Mouse (Mus musculus) C2C12 (cell line): ENCODE results near the gene Paqr5.

Source experiments
- CTCF ChIP-seq: IDR thresholded peaks from one replicate; pipeline ENCODE4 v1.5.1; 2011; ENCODE audit not compliant: control insufficient read depth, insufficient read depth, insufficient read length
- MAX ChIP-seq: IDR thresholded peaks from one replicate; pipeline ENCODE4 v1.6.1; 2011; ENCODE audit warnings: mild to moderate bottlenecking, control low read depth
- MYOD1 ChIP-seq: IDR thresholded peaks from one replicate; pipeline ENCODE4 v1.6.1; 2011; ENCODE audit warnings: low read depth; ENCODE audit not compliant: control insufficient read depth, insufficient read length
- USF1 ChIP-seq: IDR thresholded peaks from one replicate; pipeline ENCODE4 v1.6.1; 2011; ENCODE audit warnings: low read depth, mild to moderate bottlenecking, control low read depth, moderate library complexity

DNA sequence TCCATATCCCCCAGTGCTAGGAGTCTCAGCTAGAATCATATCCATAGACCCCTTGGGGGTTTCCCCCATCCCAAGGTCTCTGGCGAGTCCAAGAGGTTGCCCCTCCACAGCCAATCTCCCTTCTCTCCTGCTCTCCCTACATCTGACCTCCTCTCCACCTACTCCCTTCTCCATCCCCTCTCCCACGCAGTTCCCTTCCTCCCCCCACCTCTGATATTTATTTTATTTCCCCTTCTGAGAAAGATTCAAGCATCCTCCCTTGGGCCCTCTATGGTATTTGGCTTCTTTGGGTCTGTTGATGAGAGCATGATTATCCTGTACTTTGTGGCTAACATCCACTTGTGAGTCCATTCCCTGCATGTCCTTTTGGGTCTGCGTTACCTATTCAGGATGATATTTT lies 118.3 kb downstream of the Paqr5 start:
- TF ChIP-seq CTCF: no peak
- no peak for TF ChIP-seq MAX
- TF ChIP-seq USF1: no peak
- TF ChIP-seq MYOD1: no peak
